Mouse (Mus musculus) embryonic facial prominence, embryonic 12.5 days (tissue): Measurements from ENCODE around the gene Pabpn1. TPM values are rescaled to one million over a fixed set of nuclear protein-coding genes. Genes with fewer than 3 reads are reported as not detected.

Experiments used
- polyA plus RNA-seq: library from polyadenylated mRNA; unstranded; fragments of >200 nt; fragmentation: Nextera tagmentation; extraction: Ambion mirVana; gene quantifications from 2 replicates; pipeline ENCODE4 v1.2.1, GENCODE M21; 2016

The Pabpn1 gene
- polyA plus RNA-seq, 1 experiment from 2014 or later: 199 TPM

Other genes with a start within 250 kb of the Pabpn1 start
- 94.4 and 106 TPM in 2 replicates for gene 1700123O20Rik, start 206.3 kb upstream of the Pabpn1 start, polyA plus RNA-seq
- 150 and 157 TPM in 2 replicates for gene Acin1, start 205.6 kb upstream of the Pabpn1 start, polyA plus RNA-seq
- 0.09 and 0.19 TPM in 2 replicates for gene Gm29776, start 193.7 kb upstream of the Pabpn1 start, polyA plus RNA-seq
- 0.42 TPM in 1 of 2 replicates, not detected in the other for gene Cebpe, start 180.3 kb upstream of the Pabpn1 start, polyA plus RNA-seq
- 3.3 and 4.4 TPM in 2 replicates for gene Slc7a8, start 110.6 kb upstream of the Pabpn1 start, polyA plus RNA-seq
- gene Rnf212b, start 78.4 kb upstream of the Pabpn1 start, polyA plus RNA-seq: not detected in 2 replicates
- gene Homez, start 21.5 kb upstream of the Pabpn1 start, polyA plus RNA-seq: 12.6 and 14.2 TPM in 2 replicates
- gene Ppp1r3e, start 14.9 kb upstream of the Pabpn1 start, polyA plus RNA-seq: 0.56 and 1.3 TPM in 2 replicates
- 2.8 and 3.6 TPM in 2 replicates for gene Bcl2l2, start 9.1 kb upstream of the Pabpn1 start, polyA plus RNA-seq
- 0.24 TPM in 1 of 2 replicates, not detected in the other for gene Gm20521, start 9.1 kb upstream of the Pabpn1 start, polyA plus RNA-seq
- gene Slc22a17, start 20.6 kb downstream of the Pabpn1 start, polyA plus RNA-seq: 114 and 122 TPM in 2 replicates
- 49.0 and 49.3 TPM in 2 replicates for gene Efs, start 33.6 kb downstream of the Pabpn1 start, polyA plus RNA-seq
- 0.15 TPM in 1 of 2 replicates, not detected in the other for gene Il25, start 40.2 kb downstream of the Pabpn1 start, polyA plus RNA-seq
- gene Cmtm5, start 43.8 kb downstream of the Pabpn1 start, polyA plus RNA-seq: 6.2 and 9.5 TPM in 2 replicates
- gene Myh6, start 74.4 kb downstream of the Pabpn1 start, polyA plus RNA-seq: 2.2 and 3.2 TPM in 2 replicates
- gene Gm17428, start 84.4 kb downstream of the Pabpn1 start, polyA plus RNA-seq: not detected in 2 replicates
- gene Myh7, start 102.1 kb downstream of the Pabpn1 start, polyA plus RNA-seq: 7.6 and 8.3 TPM in 2 replicates
- gene Ngdn, start 123.0 kb downstream of the Pabpn1 start, polyA plus RNA-seq: 79.9 and 81.3 TPM in 2 replicates
- 7.9 TPM in 2 replicates for gene Zfhx2, start 199.8 kb downstream of the Pabpn1 start, polyA plus RNA-seq
- 22.2 and 24.2 TPM in 2 replicates for gene Thtpa, start 202.3 kb downstream of the Pabpn1 start, polyA plus RNA-seq
- 14.8 and 17.2 TPM in 2 replicates for gene Ap1g2, start 214.1 kb downstream of the Pabpn1 start, polyA plus RNA-seq
- 2.6 and 2.9 TPM in 2 replicates for gene Jph4, start 224.4 kb downstream of the Pabpn1 start, polyA plus RNA-seq